Mouse (Mus musculus) stomach, embryonic 14.5 days (tissue): ENCODE data around the gene Atxn7. TPM values are rescaled to one million over a fixed set of nuclear protein-coding genes. Genes with fewer than 3 reads are reported as not detected.
"Not testable (repeated sequence)": the region's sequence is repeated elsewhere in the genome, so short reads cannot be mapped to it uniquely, and the experiment has no call there.

Source experiments
- ATAC-seq: fragments of 200-750 bp; cut with Nextera tagmentation; 2 replicates; pipeline ENCODE4 v1.8.0; 2017; ENCODE audit warnings: low read depth, moderate TSS enrichment; ENCODE audit not compliant: insufficient number of reproducible peaks, insufficient read depth, low FRiP score
- H3K27ac ChIP-seq: fragments of 300-500 bp; sonication (generic); 2 replicates; pipeline ENCODE4 v1.5.1; 2014; ENCODE audit warnings: mild to moderate bottlenecking, low read length, moderate library complexity, mixed read lengths
- H3K27me3 ChIP-seq: fragments of 300-500 bp; sonication (generic); 2 replicates; pipeline ENCODE4 v1.6.1; 2014; ENCODE audit warnings: low read length, control low read depth, mixed read lengths; ENCODE audit not compliant: control insufficient read depth, insufficient read depth
- H3K36me3 ChIP-seq: fragments of 300-500 bp; sonication (generic); 2 replicates; pipeline ENCODE4 v1.6.1; 2014; ENCODE audit warnings: mild to moderate bottlenecking, control low read depth, low read length, moderate library complexity, mixed read lengths; ENCODE audit not compliant: control insufficient read depth, insufficient read depth
- H3K4me1 ChIP-seq: fragments of 300-500 bp; sonication (generic); 2 replicates; pipeline ENCODE4 v1.6.1; 2014; ENCODE audit warnings: low read length, control low read depth, mixed read lengths; ENCODE audit not compliant: control insufficient read depth, insufficient read depth
- H3K4me2 ChIP-seq: fragments of 300-500 bp; sonication (generic); replicated peaks from 2 replicates; pipeline ENCODE4 v1.6.1; 2014; ENCODE audit warnings: low read depth, low read length, control low read depth
- H3K4me3 ChIP-seq: fragments of 300-500 bp; sonication (generic); 2 replicates; pipeline ENCODE4 v1.5.1; 2014; ENCODE audit warnings: low read depth, low read length, control low read depth
- H3K9ac ChIP-seq: fragments of 300-500 bp; sonication (generic); replicated peaks from 2 replicates; pipeline ENCODE4 v1.6.1; 2014; ENCODE audit warnings: low read depth, mild to moderate bottlenecking, control low read depth, low read length, moderate library complexity, mixed read lengths
- H3K9me3 ChIP-seq: fragments of 300-500 bp; sonication (generic); 2 replicates; pipeline ENCODE4 v1.6.1; 2016; ENCODE audit warnings: low read depth, low read length, control low read depth; ENCODE audit not compliant: control insufficient read depth
- WGBS: fragments of 180-500 bp; shearing (Covaris S2); extraction: QIAGEN DNeasy Blood & Tissue Kit; methylation state at CpG from one replicate; pipeline ENCODE4 v1.1.7; 2014; 5-methylcytosine and 5-hydroxymethylcytosine counted together
- polyA plus RNA-seq: library from polyadenylated mRNA; unstranded; fragments of >200 nt; fragmentation: Nextera tagmentation; extraction: Ambion mirVana; gene quantifications from 2 replicates; pipeline ENCODE4 v1.2.1, GENCODE M21; 2014

The Atxn7 gene
- polyA plus RNA-seq, 1 experiment from 2014 or later = 7.2 TPM

GRCm38 (mm10) chr14:14030621-14031020, 69.4 kb downstream of the Atxn7 start:
- Histone ChIP-seq H3K4me3 (no peak overlapping the region), H3K27ac (no peak overlapping the region), H3K4me2 (no peak overlapping the region), H3K9me3 (no peaks in the 10 kb centered on the region), H3K36me3 (no peaks in the 10 kb centered on the region; the same call in none of the 2 replicates), H3K27me3 (no peaks in the 10 kb centered on the region), H3K4me1 (no peaks in the 10 kb centered on the region), H3K9ac (no peak overlapping the region)
- 88% methylated on average over 2 of the region's 2 CpGs for WGBS
- ATAC-seq = no peak

- no peak overlapping the region for H3K9ac ChIP-seq
- WGBS = 78% methylated on average over 1 of the region's 1 CpGs
- no peak for ATAC-seq
- no peaks in the 10 kb centered on the region for H3K9me3 ChIP-seq
- H3K4me3 ChIP-seq = no peak overlapping the region
- H3K27ac ChIP-seq = no peak overlapping the region
- H3K4me2 ChIP-seq = no peak overlapping the region
- no peaks in the 10 kb centered on the region for H3K4me1 ChIP-seq
- H3K27me3 ChIP-seq = no peaks in the 10 kb centered on the region
- no peaks in the 10 kb centered on the region; the same call in 1 of the 2 replicates for H3K36me3 ChIP-seq
Observed at GRCm38 (mm10) chr14:14032842-14033241, 71.6 kb downstream of the Atxn7 start.

DNA sequence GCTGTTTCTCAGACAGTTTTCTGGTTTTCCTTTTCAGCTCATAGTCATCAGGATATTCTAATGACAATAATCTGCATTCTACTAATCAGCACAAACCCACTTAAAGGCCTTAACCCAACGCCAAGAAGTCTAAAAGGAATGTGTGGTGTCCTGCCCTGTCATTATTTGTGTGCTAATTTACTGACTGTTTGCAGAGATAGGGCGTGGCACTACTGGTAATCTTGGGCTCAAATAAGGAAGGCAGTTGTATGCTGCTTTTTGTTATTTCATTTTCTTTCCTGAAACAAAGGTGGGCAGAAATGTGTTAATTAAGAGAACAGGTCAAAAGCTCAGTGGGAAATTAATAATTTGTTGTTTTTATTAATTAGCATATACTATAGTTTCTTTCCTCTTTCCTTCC, 75.1 kb downstream of the Atxn7 start:
- H3K27me3 ChIP-seq = no peaks in the 10 kb centered on the region
- no peaks in the 10 kb centered on the region for H3K9me3 ChIP-seq
- no peak for ATAC-seq
- no peak overlapping the region for H3K4me3 ChIP-seq
- no peak overlapping the region for H3K27ac ChIP-seq
- WGBS = 42% methylated on average over 2 of the region's 2 CpGs
- H3K4me2 ChIP-seq = no peak overlapping the region
- no peaks in the 10 kb centered on the region; the same call in none of the 2 replicates for H3K36me3 ChIP-seq
- no peak overlapping the region for H3K9ac ChIP-seq
- H3K4me1 ChIP-seq = no peaks in the 10 kb centered on the region

GRCm38 (mm10) chr14:14038233-14038632, 77.0 kb downstream of the Atxn7 start:
- Histone ChIP-seq H3K4me2 (no peak overlapping the region), H3K36me3 (peaks cover 3% of the 10 kb centered on the region), H3K9me3 (no peaks in the 10 kb centered on the region), H3K4me3 (no peak overlapping the region), H3K27ac (no peak overlapping the region), H3K9ac (no peak overlapping the region), H3K27me3 (no peaks in the 10 kb centered on the region), H3K4me1 (no peaks in the 10 kb centered on the region)
- no peak for ATAC-seq
- 76% methylated on average over 2 of the region's 2 CpGs for WGBS

DNA sequence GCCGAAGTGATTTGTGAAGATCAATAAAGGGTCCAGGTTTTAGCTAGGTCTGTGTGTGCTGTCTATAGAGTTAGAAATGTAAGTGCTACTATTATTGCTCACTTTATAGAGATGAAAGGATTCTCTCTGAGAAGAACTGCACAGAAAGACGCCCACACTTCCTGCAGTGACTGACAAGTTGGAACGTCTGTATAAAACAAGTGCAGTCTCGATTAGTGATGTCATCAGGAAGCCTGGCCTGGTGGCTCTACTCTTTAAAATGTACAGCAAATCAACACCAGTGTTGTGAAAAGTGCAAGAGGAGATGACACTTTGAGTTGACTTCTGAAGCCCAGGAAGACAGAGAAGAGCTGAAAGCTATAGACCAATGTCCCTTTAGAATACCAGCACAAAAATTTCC, 81.1 kb downstream of the Atxn7 start:
- no peak overlapping the region for H3K27ac ChIP-seq
- no peak for ATAC-seq
- H3K4me3 ChIP-seq = no peak overlapping the region
- H3K9me3 ChIP-seq = no peaks in the 10 kb centered on the region; the same call in 1 of the 2 replicates
- no peak overlapping the region for H3K4me2 ChIP-seq
- H3K9ac ChIP-seq = no peak overlapping the region
- H3K36me3 ChIP-seq = peaks cover 11% of the 10 kb centered on the region; the same call in 1 of the 2 replicates
- H3K4me1 ChIP-seq = no peaks in the 10 kb centered on the region
- 58% methylated on average over 4 of the region's 4 CpGs for WGBS
- no peaks in the 10 kb centered on the region for H3K27me3 ChIP-seq

DNA sequence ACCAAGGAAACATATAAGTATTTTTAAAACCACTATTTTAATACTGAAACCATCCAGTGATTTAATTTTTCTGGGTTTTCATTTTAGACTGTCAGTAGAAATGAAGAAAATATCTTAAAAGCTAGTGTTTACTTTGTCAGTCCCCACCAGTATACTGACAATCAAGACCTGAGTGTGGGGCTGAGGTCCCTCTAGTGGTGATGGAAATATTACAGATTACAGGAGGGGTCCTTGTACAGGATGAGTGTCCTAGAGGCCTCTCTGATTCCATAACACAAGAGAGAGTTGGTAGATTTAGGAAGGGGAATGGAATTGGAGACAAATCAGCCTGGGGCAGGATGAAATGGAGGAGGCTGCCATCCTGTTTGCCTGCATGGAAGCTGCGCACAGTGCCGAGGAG, 93.1 kb downstream of the Atxn7 start:
- no peak for ATAC-seq
- no peaks in the 10 kb centered on the region; the same call in 1 of the 2 replicates for H3K36me3 ChIP-seq

DNA sequence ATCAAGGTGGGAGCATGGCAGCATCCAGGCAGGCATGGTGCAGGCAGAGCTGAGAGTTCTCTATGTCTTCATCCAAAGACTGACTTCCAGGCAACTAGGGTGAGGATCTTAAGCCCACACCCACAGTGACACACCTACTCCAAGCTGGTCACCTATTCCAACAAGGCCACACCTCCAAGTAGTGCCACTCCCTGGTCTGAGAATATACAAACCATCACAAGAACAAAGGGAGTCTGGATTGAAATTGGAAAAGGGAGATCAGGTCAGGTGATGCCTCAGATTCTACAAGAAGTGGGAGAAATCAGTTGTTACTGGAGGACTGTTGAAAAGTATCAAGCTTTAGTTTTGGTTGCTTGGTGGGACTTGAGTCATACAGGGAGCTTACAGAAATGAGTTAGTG, 98.4 kb downstream of the Atxn7 start:
- not testable (repeated sequence) for H3K9me3 ChIP-seq, H3K36me3 ChIP-seq, H3K4me1 ChIP-seq, H3K27me3 ChIP-seq, H3K4me3 ChIP-seq, H3K4me2 ChIP-seq, H3K27ac ChIP-seq, H3K9ac ChIP-seq, ATAC-seq

More for the DNA sequence above, 93.1 kb downstream of the Atxn7 start:
- Histone ChIP-seq H3K27ac (no peak overlapping the region), H3K27me3 (no peaks in the 10 kb centered on the region), H3K9me3 (no peaks in the 10 kb centered on the region), H3K4me2 (no peak overlapping the region), H3K9ac (no peak overlapping the region), H3K4me1 (no peaks in the 10 kb centered on the region), H3K4me3 (no peak overlapping the region)
- WGBS = 100% methylated on average over 2 of the region's 2 CpGs

DNA sequence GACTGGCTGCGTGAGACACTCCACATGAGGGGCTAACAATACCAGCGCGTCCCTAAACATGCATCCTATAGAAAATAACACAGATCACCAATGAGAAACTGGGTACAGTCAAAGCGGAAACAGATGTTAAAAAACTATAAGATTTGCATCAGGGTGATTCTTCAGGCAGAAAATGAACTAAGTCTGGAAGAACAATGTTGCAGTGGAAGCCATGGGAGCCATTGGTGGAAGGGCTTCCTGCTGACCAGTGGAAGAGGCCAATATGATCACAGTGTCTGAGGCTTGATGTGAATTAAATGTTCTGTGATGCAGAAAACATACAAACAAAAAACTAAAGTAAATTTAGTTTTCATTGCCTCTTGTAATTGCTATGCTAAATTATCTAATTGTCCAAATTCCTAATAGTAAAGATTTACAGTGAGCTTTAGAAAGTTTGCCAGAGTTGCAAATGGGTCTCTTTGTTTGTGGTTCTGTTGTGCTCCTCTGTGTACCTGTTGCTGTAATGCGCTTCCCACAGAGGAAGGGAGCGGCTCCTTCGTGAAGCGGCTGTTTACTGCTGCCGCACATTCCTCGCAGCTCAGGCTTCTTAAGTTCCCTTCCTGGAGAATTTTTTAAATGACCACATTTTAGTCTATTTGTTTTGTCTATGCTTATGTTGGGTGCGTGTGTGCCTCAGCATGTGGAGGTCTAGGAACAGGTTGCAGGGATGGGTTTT, 101.4 kb downstream of the Atxn7 start:
- H3K36me3 ChIP-seq = no peaks in the 10 kb centered on the region
- H3K4me2 ChIP-seq = no peak overlapping the region
- H3K4me1 ChIP-seq = peaks cover 8% of the 10 kb centered on the region; the same call in 1 of the 2 replicates
- H3K9ac ChIP-seq = no peak overlapping the region
- ATAC-seq = no peak
- H3K9me3 ChIP-seq = no peaks in the 10 kb centered on the region
- no peaks in the 10 kb centered on the region for H3K27me3 ChIP-seq
- H3K4me3 ChIP-seq = no peak overlapping the region
- WGBS = 78% methylated on average over 11 of the region's 11 CpGs
- H3K27ac ChIP-seq = no peak overlapping the region

GRCm38 (mm10) chr14:14063382-14063781, 102.1 kb downstream of the Atxn7 start:
- H3K4me1 ChIP-seq = peaks cover 14% of the 10 kb centered on the region; the same call in 1 of the 2 replicates
- H3K4me3 ChIP-seq = no peak overlapping the region
- H3K27me3 ChIP-seq = no peaks in the 10 kb centered on the region
- H3K4me2 ChIP-seq = no peak overlapping the region
- no peaks in the 10 kb centered on the region for H3K9me3 ChIP-seq
- H3K9ac ChIP-seq = no peak overlapping the region
- no peaks in the 10 kb centered on the region for H3K36me3 ChIP-seq
- H3K27ac ChIP-seq = no peak overlapping the region
- no peak for ATAC-seq
- 64% methylated on average over 5 of the region's 5 CpGs for WGBS
